Mouse (Mus musculus) stomach, embryonic 15.5 days (tissue): ENCODE measurements around the gene Dcp1b. TPM values are rescaled to one million over a fixed set of nuclear protein-coding genes. Genes with fewer than 3 reads are reported as not detected.

ENCODE experiments used
- ATAC-seq: fragments of 200-750 bp; cut with Nextera tagmentation; 2 replicates; pipeline ENCODE4 v1.8.0; 2017; ENCODE audit warnings: low read depth, moderate number of reproducible peaks, moderate TSS enrichment; ENCODE audit not compliant: insufficient read depth, low FRiP score
- H3K27ac ChIP-seq: fragments of 300-500 bp; sonication (generic); 2 replicates; pipeline ENCODE4 v1.5.1; 2015; ENCODE audit warnings: mild to moderate bottlenecking, inconsistent platforms
- H3K27me3 ChIP-seq: fragments of 300-500 bp; sonication (generic); replicated peaks from 2 replicates; pipeline ENCODE4 v1.6.1; 2015; ENCODE audit warnings: inconsistent platforms
- H3K36me3 ChIP-seq: fragments of 300-500 bp; sonication (generic); 2 replicates; pipeline ENCODE4 v1.6.1; 2015; ENCODE audit warnings: inconsistent platforms
- H3K4me1 ChIP-seq: fragments of 300-500 bp; sonication (generic); 2 replicates; pipeline ENCODE4 v1.6.1; 2015; ENCODE audit warnings: inconsistent platforms
- H3K4me2 ChIP-seq: fragments of 300-500 bp; sonication (generic); 2 replicates; pipeline ENCODE4 v1.6.1; 2015; ENCODE audit warnings: mild to moderate bottlenecking, inconsistent platforms
- H3K4me3 ChIP-seq: fragments of 300-500 bp; sonication (generic); replicated peaks from 2 replicates; pipeline ENCODE4 v1.5.1; 2015; ENCODE audit warnings: inconsistent platforms
- H3K9ac ChIP-seq: fragments of 300-500 bp; sonication (generic); 2 replicates; pipeline ENCODE4 v1.6.1; 2015; ENCODE audit warnings: inconsistent platforms
- H3K9me3 ChIP-seq: fragments of 300-500 bp; sonication (generic); 2 replicates; pipeline ENCODE4 v1.6.1; 2016; ENCODE audit warnings: inconsistent platforms
- WGBS: fragments of 180-500 bp; shearing (Covaris S2); methylation state at CpG from one replicate; pipeline ENCODE4 v1.1.7; 2015; 5-methylcytosine and 5-hydroxymethylcytosine counted together
- polyA plus RNA-seq: library from polyadenylated mRNA; unstranded; fragments of >200 nt; fragmentation: Nextera tagmentation; extraction: Ambion mirVana; gene quantifications from 2 replicates; pipeline ENCODE4 v1.2.1, GENCODE M21; 2015

The Dcp1b gene
- 7.4 and 7.6 TPM in 2 replicates for polyA plus RNA-seq

GRCm38 (mm10) chr6:119175078-119175853 is at the start of gene Dcp1b:
Gene Dcp1b (plus strand): TSS chr6:119175253.
- Histone ChIP-seq H3K4me3 (peak within 1 kb of the TSS; percentile 87), H3K27me3 (no peaks in the 10 kb centered on the region), H3K4me2 (peak within 1 kb of the TSS; percentile 75), H3K4me1 (no peaks in the 10 kb centered on the region), H3K9me3 (no peaks in the 10 kb centered on the region), H3K27ac (peak within 1 kb of the TSS; percentile 91), H3K36me3 (no peaks in the 10 kb centered on the region), H3K9ac (peak within 1 kb of the TSS; percentile 65)
- WGBS: 0% methylated on average over 65 of the region's 65 CpGs
- ATAC-seq: peak; percentile 95

GRCm38 (mm10) chr6:119126991-119127390 is 48.1 kb upstream of the Dcp1b start:
- no peaks in the 10 kb centered on the region for H3K9me3 ChIP-seq
- no peak overlapping the region for H3K27ac ChIP-seq
- no peak overlapping the region for H3K9ac ChIP-seq
- no peak overlapping the region for H3K4me2 ChIP-seq
- no peaks in the 10 kb centered on the region for H3K36me3 ChIP-seq
- no peaks in the 10 kb centered on the region for H3K27me3 ChIP-seq
- no peaks in the 10 kb centered on the region for H3K4me1 ChIP-seq
- 83% methylated on average over 3 of the region's 3 CpGs for WGBS
- H3K4me3 ChIP-seq: no peak overlapping the region
- ATAC-seq: no peak

- 87% methylated on average over 1 of the region's 1 CpGs for WGBS
- Histone ChIP-seq H3K4me3 (no peak overlapping the region), H3K9me3 (no peaks in the 10 kb centered on the region), H3K27me3 (no peaks in the 10 kb centered on the region), H3K27ac (no peak overlapping the region), H3K9ac (no peak overlapping the region), H3K36me3 (no peaks in the 10 kb centered on the region), H3K4me2 (no peak overlapping the region), H3K4me1 (no peaks in the 10 kb centered on the region)
- ATAC-seq: no peak
These were observed 47.0 kb upstream of the Dcp1b start for GRCm38 (mm10) chr6:119128076-119128475.

GRCm38 (mm10) chr6:119128521-119128920 is 46.5 kb upstream of the Dcp1b start:
- Histone ChIP-seq H3K27me3 (no peaks in the 10 kb centered on the region), H3K4me3 (no peak overlapping the region), H3K4me1 (no peaks in the 10 kb centered on the region), H3K4me2 (no peak overlapping the region), H3K27ac (no peak overlapping the region), H3K9ac (no peak overlapping the region), H3K36me3 (no peaks in the 10 kb centered on the region), H3K9me3 (no peaks in the 10 kb centered on the region)
- 86% methylated on average over 8 of the region's 8 CpGs for WGBS
- no peak for ATAC-seq

- no peak overlapping the region for H3K9ac ChIP-seq
- H3K27me3 ChIP-seq: no peaks in the 10 kb centered on the region
- no peaks in the 10 kb centered on the region for H3K9me3 ChIP-seq
- no peak overlapping the region for H3K27ac ChIP-seq
- no peaks in the 10 kb centered on the region for H3K4me1 ChIP-seq
- H3K36me3 ChIP-seq: no peaks in the 10 kb centered on the region
- 74% methylated on average over 5 of the region's 5 CpGs for WGBS
- no peak for ATAC-seq
- H3K4me3 ChIP-seq: no peak overlapping the region
- no peak overlapping the region for H3K4me2 ChIP-seq
These were observed 45.4 kb upstream of the Dcp1b start for GRCm38 (mm10) chr6:119129664-119130063.

GRCm38 (mm10) chr6:119132111-119132735 is 42.8 kb upstream of the Dcp1b start:
- 75% methylated on average over 8 of the region's 8 CpGs for WGBS
- no peaks in the 10 kb centered on the region for H3K4me1 ChIP-seq
- ATAC-seq: no peak

GRCm38 (mm10) chr6:119132863-119133262 is 42.2 kb upstream of the Dcp1b start:
- no peak for ATAC-seq
- WGBS: 81% methylated on average over 4 of the region's 4 CpGs
- no peak overlapping the region for H3K9ac ChIP-seq
- H3K4me1 ChIP-seq: no peaks in the 10 kb centered on the region
- no peak overlapping the region for H3K4me2 ChIP-seq
- H3K9me3 ChIP-seq: no peaks in the 10 kb centered on the region
- H3K36me3 ChIP-seq: no peaks in the 10 kb centered on the region
- H3K4me3 ChIP-seq: no peak overlapping the region
- H3K27ac ChIP-seq: no peak overlapping the region
- no peaks in the 10 kb centered on the region for H3K27me3 ChIP-seq

More at GRCm38 (mm10) chr6:119132111-119132735, 42.8 kb upstream of the Dcp1b start:
- Histone ChIP-seq H3K9ac (no peak overlapping the region), H3K27ac (no peak overlapping the region), H3K4me2 (no peak overlapping the region), H3K27me3 (no peaks in the 10 kb centered on the region), H3K36me3 (no peaks in the 10 kb centered on the region), H3K4me3 (no peak overlapping the region), H3K9me3 (no peaks in the 10 kb centered on the region)

- no peaks in the 10 kb centered on the region for H3K9me3 ChIP-seq
- no peak overlapping the region for H3K4me2 ChIP-seq
- no peaks in the 10 kb centered on the region for H3K4me1 ChIP-seq
- no peak for ATAC-seq
- no peaks in the 10 kb centered on the region for H3K36me3 ChIP-seq
- 79% methylated on average over 10 of the region's 10 CpGs for WGBS
- H3K9ac ChIP-seq: no peak overlapping the region
- H3K27ac ChIP-seq: no peak overlapping the region
- H3K4me3 ChIP-seq: no peak overlapping the region
- no peaks in the 10 kb centered on the region for H3K27me3 ChIP-seq
These were observed 37.3 kb upstream of the Dcp1b start for GRCm38 (mm10) chr6:119137768-119138167.

- WGBS: 20% methylated on average over 7 of the region's 7 CpGs
- Histone ChIP-seq H3K4me1 (no peaks in the 10 kb centered on the region), H3K9me3 (no peaks in the 10 kb centered on the region), H3K9ac (no peak overlapping the region), H3K27ac (no peak overlapping the region), H3K4me3 (no peak overlapping the region), H3K4me2 (no peak overlapping the region), H3K36me3 (no peaks in the 10 kb centered on the region), H3K27me3 (no peaks in the 10 kb centered on the region)
- ATAC-seq: no peak; the same call in 1 of the 2 replicates
These were observed 35.5 kb upstream of the Dcp1b start for GRCm38 (mm10) chr6:119139561-119139960.

GRCm38 (mm10) chr6:119145109-119145508 is 29.9 kb upstream of the Dcp1b start:
- 25% methylated on average over 4 of the region's 4 CpGs for WGBS
- Histone ChIP-seq H3K9me3 (no peaks in the 10 kb centered on the region), H3K36me3 (no peaks in the 10 kb centered on the region)

GRCm38 (mm10) chr6:119165677-119166076 is 9.4 kb upstream of the Dcp1b start:
- Histone ChIP-seq H3K9ac (no peak overlapping the region), H3K4me1 (no peaks in the 10 kb centered on the region), H3K27ac (no peak overlapping the region), H3K27me3 (no peaks in the 10 kb centered on the region), H3K4me2 (no peak overlapping the region), H3K36me3 (no peaks in the 10 kb centered on the region), H3K9me3 (no peaks in the 10 kb centered on the region), H3K4me3 (no peak overlapping the region)
- no peak for ATAC-seq

More at GRCm38 (mm10) chr6:119145109-119145508, 29.9 kb upstream of the Dcp1b start:
- no peaks in the 10 kb centered on the region for H3K4me1 ChIP-seq
- ATAC-seq: no peak
- H3K4me3 ChIP-seq: no peak overlapping the region
- no peaks in the 10 kb centered on the region for H3K27me3 ChIP-seq
- no peak overlapping the region for H3K9ac ChIP-seq
- H3K4me2 ChIP-seq: no peak overlapping the region
- no peak overlapping the region for H3K27ac ChIP-seq

GRCm38 (mm10) chr6:119174307-119175074 is 562 bp upstream of the Dcp1b start:
- H3K27me3 ChIP-seq: no peaks in the 10 kb centered on the region
- peak overlapping the region; percentile 87 for H3K4me3 ChIP-seq
- no peaks in the 10 kb centered on the region for H3K9me3 ChIP-seq
- ATAC-seq: no peak
- H3K36me3 ChIP-seq: no peaks in the 10 kb centered on the region
- 52% methylated on average over 12 of the region's 12 CpGs for WGBS
- H3K4me1 ChIP-seq: no peaks in the 10 kb centered on the region
- H3K9ac ChIP-seq: no peak overlapping the region
- H3K4me2 ChIP-seq: peak overlapping the region; percentile 75
- no peak overlapping the region for H3K27ac ChIP-seq
